8 mouse cellular contexts compared by ENCODE assay signal in the genomic region with DNA sequence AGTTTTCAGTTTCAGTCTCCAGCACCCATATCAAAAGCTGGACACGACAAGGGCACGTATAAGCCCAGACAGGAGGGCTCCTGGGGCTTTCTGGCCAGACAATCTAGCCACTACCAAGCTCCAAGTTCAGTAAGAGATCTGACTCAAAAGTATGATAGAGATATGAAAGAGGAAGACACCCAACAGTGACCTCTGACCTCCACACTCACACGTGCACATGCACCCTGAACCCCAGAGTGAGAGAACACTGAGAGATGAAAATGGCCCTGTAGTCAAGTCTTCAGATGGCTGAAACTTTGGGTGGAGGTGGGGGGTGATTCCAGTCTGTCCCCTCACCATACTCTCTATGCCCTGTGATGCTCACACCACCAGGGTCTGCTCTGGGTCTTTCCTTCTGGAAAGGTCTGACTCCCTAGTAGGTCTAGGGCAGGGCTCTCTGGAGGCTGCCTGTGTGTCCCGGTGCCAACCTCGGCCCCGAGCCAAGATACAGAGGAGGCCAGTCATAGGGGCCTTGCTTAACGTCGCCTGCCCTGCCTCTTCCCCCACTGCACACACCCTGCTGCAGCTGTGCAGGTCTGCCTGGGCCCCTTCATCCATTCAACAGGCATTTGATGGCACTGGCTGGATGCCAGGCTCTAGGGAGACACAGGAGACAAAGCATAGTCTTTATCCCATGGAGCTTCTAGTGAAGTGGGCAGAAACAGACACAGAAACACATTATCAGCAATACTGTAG. TPM values are rescaled to one million over a fixed set of nuclear protein-coding genes. Genes with fewer than 3 reads are reported as not detected.
DNase-seq lines count a peak whose midpoint lies in the region; ATAC-seq lines count a peak whose summit lies in the region.

No protein-coding gene starts in this region.

- H3K9ac ChIP-seq in hindbrain, embryonic 16.5 days (ENCODE audit: low read depth, low read length), result no peak overlapping the region
- H3K9ac ChIP-seq in midbrain, embryonic 16.5 days (ENCODE audit: low read depth, low read length), result no peak overlapping the region

- H3K4me2 ChIP-seq in hindbrain, embryonic 16.5 days (ENCODE audit: low read length), result no peak overlapping the region
- no peak overlapping the region for H3K4me2 ChIP-seq in midbrain, embryonic 16.5 days (ENCODE audit: low read length)

- no peak overlapping the region for H3K4me3 ChIP-seq in hindbrain, embryonic 16.5 days (ENCODE audit: low read length)
- H3K4me3 ChIP-seq in midbrain, embryonic 16.5 days (ENCODE audit: low read depth, low read length), result no peak overlapping the region

- 0 out of 2 replicates have a peak overlapping the region, but pooled peaks have one; percentile 4 for H3K27ac ChIP-seq in hindbrain, embryonic 16.5 days (ENCODE audit: low read depth, low read length)
- H3K27ac ChIP-seq in midbrain, embryonic 16.5 days (ENCODE audit: low read length), result no peak overlapping the region

- H3K4me1 ChIP-seq in hindbrain, embryonic 16.5 days (ENCODE audit: control insufficient read depth, insufficient read depth, low read depth, low read length), result peaks cover 36% of the 10 kb centered on the region
- peaks cover 32% of the 10 kb centered on the region for H3K4me1 ChIP-seq in midbrain, embryonic 16.5 days (ENCODE audit: control insufficient read depth, insufficient read depth, low read length)

- 42% methylated on average over 8 of the region's 8 CpGs for WGBS in hindbrain, embryonic 16.5 days
- WGBS in midbrain, embryonic 16.5 days, result 57% methylated on average over 8 of the region's 8 CpGs

- DNase-seq in left cerebral cortex, postnatal 10 days (ENCODE audit: extremely low spot score in 1 of 2, low spot score in 2 of 2), result peak; percentile 63 to 73
- DNase-seq in left cerebral cortex, adult 11 months (ENCODE audit: low spot score), result no peak
- DNase-seq in cerebellum, adult 8-10 months, result peak; percentile 47
- DNase-seq in gastrocnemius, postnatal 14 days, result peak; percentile 81
- peak; percentile 59 for DNase-seq in liver
- DNase-seq in embryo, embryonic 9.5 days (ENCODE audit: extremely low spot score), result no peak

- intact Hi-C loops in left cerebral cortex, postnatal 10 days (cut with DNase I), result no loop called here
- intact Hi-C loops in gastrocnemius, postnatal 14 days (cut with DNase I; ENCODE audit: low total_unique reads), result no loop called here

- H3K9me3 ChIP-seq in hindbrain, embryonic 16.5 days (ENCODE audit: control insufficient read depth, low read length), result no peaks in the 10 kb centered on the region
- H3K9me3 ChIP-seq in midbrain, embryonic 16.5 days (replicated peaks; ENCODE audit: control insufficient read depth, low read length, poor library complexity, severe bottlenecking), result no peaks in the 10 kb centered on the region

- ATAC-seq in hindbrain, embryonic 16.5 days, result peak; percentile 82
- peak; percentile 63 for ATAC-seq in midbrain, embryonic 16.5 days

- no peaks in the 10 kb centered on the region for H3K27me3 ChIP-seq in hindbrain, embryonic 16.5 days (replicated peaks; ENCODE audit: control insufficient read depth, insufficient read depth, low read length)
- no peaks in the 10 kb centered on the region for H3K27me3 ChIP-seq in midbrain, embryonic 16.5 days (ENCODE audit: control insufficient read depth, insufficient read depth, low read depth, low read length)

- H3K36me3 ChIP-seq in hindbrain, embryonic 16.5 days (ENCODE audit: control insufficient read depth, insufficient read depth, low read length), result no peaks in the 10 kb centered on the region
- no peaks in the 10 kb centered on the region for H3K36me3 ChIP-seq in midbrain, embryonic 16.5 days (ENCODE audit: control insufficient read depth, insufficient read depth, low read length)

RNA-seq across cellular contexts. Expression of a gene that starts 32.6 kb away (rescaled TPM):
- 1 to 10 TPM; 7.0 to 8.5 TPM for total RNA-seq in left cerebral cortex, postnatal 10 days (2021)
- under 1 TPM; 0.23 to 0.24 TPM for total RNA-seq in gastrocnemius, postnatal 14 days (2021)
- 4.7 and 4.8 TPM in 2 replicates for polyA plus RNA-seq in hindbrain, embryonic 16.5 days (2015; fragmentation: Nextera tagmentation; extraction: Ambion mirVana)
- polyA plus RNA-seq in midbrain, embryonic 16.5 days (2015; fragmentation: Nextera tagmentation; extraction: Ambion mirVana), result 8.2 and 9.3 TPM in 2 replicates

RNA-seq across cellular contexts. Expression of a gene that starts 37.8 kb away (rescaled TPM):
- total RNA-seq in left cerebral cortex, postnatal 10 days (2021), result 10 to 100 TPM; 12.3 to 13.5 TPM
- 10 to 100 TPM; 10.8 to 11.2 TPM for total RNA-seq in gastrocnemius, postnatal 14 days (2021)
- 3.1 and 4.3 TPM in 2 replicates for polyA plus RNA-seq in hindbrain, embryonic 16.5 days (2015; fragmentation: Nextera tagmentation; extraction: Ambion mirVana)
- 2.7 and 3.6 TPM in 2 replicates for polyA plus RNA-seq in midbrain, embryonic 16.5 days (2015; fragmentation: Nextera tagmentation; extraction: Ambion mirVana)

Comparison
In these comparisons a context has a peak if more than half of its experiments do, and no peak if none do; other contexts are left out.
1. DNase-seq: peak in left cerebral cortex, postnatal 10 days (2 of 2), cerebellum, adult 8-10 months (single experiment), gastrocnemius, postnatal 14 days (single experiment) and liver (single experiment); none in left cerebral cortex, adult 11 months (single experiment) and embryo, embryonic 9.5 days (single experiment).
2. RNA of a gene that starts 32.6 kb away (total RNA-seq): 7.0 to 8.5 TPM in left cerebral cortex, postnatal 10 days; 0.23 to 0.24 TPM in gastrocnemius, postnatal 14 days; every median in the first group is over 4 times any median in the second.